Mouse (Mus musculus): ENCODE measurements around the gene Snx33. TPM values are rescaled to one million over a fixed set of nuclear protein-coding genes. Genes with fewer than 3 reads are reported as not detected.
A peak's percentile ranks its signal among the peaks of the same experiment; 100 is the strongest.

Gene Snx33
- total and polyA plus RNA-seq, 3 experiments = 2.2 to 3.5 TPM; not detected in 1

- H3K27ac ChIP-seq (ENCODE audit: control insufficient read depth, low read depth, low read length) = peak overlapping the region; percentile 38
- TF ChIP-seq SIN3A (IDR thresholded peaks at IDR 0.05; ENCODE audit: low read length) (0 out of 2 replicates have a peak, but pooled peaks have one; percentile 56), CHD1 (IDR thresholded peaks at IDR 0.05; ENCODE audit: low read depth, low read length) (0 out of 2 replicates have a peak, but pooled peaks have one; percentile 27), ZMIZ1 (IDR thresholded peaks at IDR 0.05; ENCODE audit: low read depth, low read length) (no peak), HCFC1 (IDR thresholded peaks at IDR 0.05; ENCODE audit: low read depth, low read length) (0 out of 2 replicates have a peak, but pooled peaks have one; percentile 8), UBTF (IDR thresholded peaks at IDR 0.05; ENCODE audit: borderline replicate concordance, insufficient read depth, low read depth, low read length) (no peak)
- peak; percentile 67 for DNase-seq (ENCODE audit: low read depth, low spot score)
These were observed 769 bp downstream of the Snx33 start for GRCm38 (mm10) chr9:56927191-56928012.

GRCm38 (mm10) chr9:56926387-56926786 lies 1.8 kb downstream of the Snx33 start:
- Histone ChIP-seq H3K27ac (ENCODE audit: control insufficient read depth, low read depth, low read length) (no peak overlapping the region), H3K79me2 (ENCODE audit: control insufficient read depth, insufficient read depth, low read length, poor library complexity) (no peaks in the 10 kb centered on the region; the same call in 1 of the 2 replicates), H3K27me3 (ENCODE audit: control insufficient read depth in 1 of 2, insufficient read depth in 2 of 2, low read length in 2 of 2) (no peaks in the 10 kb centered on the region), H3K4me3 (ENCODE audit: control insufficient read depth in 1 of 2, insufficient read depth in 1 of 2, low read depth in 2 of 2, low read length in 2 of 2) (no peak overlapping the region), H3K9ac (ENCODE audit: control insufficient read depth, low read depth, low read length, poor library complexity, severe bottlenecking) (no peak overlapping the region), H3K36me3 (ENCODE audit: control insufficient read depth in 1 of 2, insufficient read depth in 2 of 2, low read length in 2 of 2) (peaks cover 0 to 8% of the 10 kb centered on the region in 2 experiments; a peak in 2 of 4 replicates), H3K9me3 (replicated peaks; ENCODE audit: insufficient read depth, low read length) (no peaks in the 10 kb centered on the region), H3K4me1 (ENCODE audit: control insufficient read depth in 1 of 2, insufficient read depth in 2 of 2, low read length in 2 of 2) (peaks cover 5 to 30% of the 10 kb centered on the region in 2 experiments; a peak in 3 of 4 replicates)
- DNase-seq (ENCODE audit: low read depth, low spot score) = no peak
- no peak for TF ChIP-seq MAZ (IDR thresholded peaks at IDR 0.05; ENCODE audit: low read depth, low read length)
- no peak for TF ChIP-seq MXI1 (IDR thresholded peaks at IDR 0.05; ENCODE audit: low read depth, low read length)
- TF ChIP-seq ETS1 (IDR thresholded peaks at IDR 0.05; ENCODE audit: low read depth, low read length) = no peak
- TF ChIP-seq TBP (IDR thresholded peaks at IDR 0.05; ENCODE audit: low read depth, low read length) = no peak
- no peak for TF ChIP-seq E2F4 (IDR thresholded peaks at IDR 0.05; ENCODE audit: borderline replicate concordance, low read depth, low read length)
- no peak for TF ChIP-seq POLR2A (IDR thresholded peaks at IDR 0.05; ENCODE audit: control insufficient read depth in 1 of 2, insufficient read depth in 1 of 2, low read depth in 1 of 2, low read length in 2 of 2, poor library complexity in 1 of 2)
- no peak for TF ChIP-seq TAL1 (IDR thresholded peaks at IDR 0.05; ENCODE audit: low read length)
- no peak for TF ChIP-seq TCF12 (IDR thresholded peaks at IDR 0.05; ENCODE audit: low read depth, low read length)
- no peak for TF ChIP-seq KAT2A (conservative IDR thresholded peaks at IDR 0.05; ENCODE audit: low read depth, low read length)
- no peak for TF ChIP-seq RCOR1 (IDR thresholded peaks at IDR 0.05; ENCODE audit: low read depth, low read length)
- TF ChIP-seq ZNF384 (IDR thresholded peaks at IDR 0.05; ENCODE audit: low read depth, low read length) = no peak
- TF ChIP-seq CTCF (IDR thresholded peaks at IDR 0.05 in 2 of 3, conservative IDR thresholded peaks at IDR 0.05 in 1 of 3; ENCODE audit: control insufficient read depth in 1 of 3, insufficient read depth in 1 of 3, low read depth in 2 of 3, low read length in 3 of 3, poor library complexity in 1 of 3, severe bottlenecking in 1 of 3) = no peak

More at GRCm38 (mm10) chr9:56927191-56928012, 769 bp downstream of the Snx33 start:
- Histone ChIP-seq H3K79me2 (ENCODE audit: control insufficient read depth, insufficient read depth, low read length, poor library complexity) (no peaks in the 10 kb centered on the region; the same call in 1 of the 2 replicates), H3K4me3 (ENCODE audit: control insufficient read depth in 1 of 2, insufficient read depth in 1 of 2, low read depth in 2 of 2, low read length in 2 of 2) (peak overlapping the region; percentile 78 to 92), H3K36me3 (ENCODE audit: control insufficient read depth in 1 of 2, insufficient read depth in 2 of 2, low read length in 2 of 2) (peaks cover 0 to 9% of the 10 kb centered on the region in 2 experiments; a peak in 2 of 4 replicates), H3K9ac (ENCODE audit: control insufficient read depth, low read depth, low read length, poor library complexity, severe bottlenecking) (peak overlapping the region; percentile 88), H3K9me3 (replicated peaks; ENCODE audit: insufficient read depth, low read length) (no peaks in the 10 kb centered on the region), H3K4me1 (ENCODE audit: control insufficient read depth in 1 of 2, insufficient read depth in 2 of 2, low read length in 2 of 2) (peaks cover 5 to 30% of the 10 kb centered on the region in 2 experiments; a peak in 3 of 4 replicates), H3K27me3 (ENCODE audit: control insufficient read depth in 1 of 2, insufficient read depth in 2 of 2, low read length in 2 of 2) (no peaks in the 10 kb centered on the region)
